Mouse (Mus musculus) C2C12 (cell line): ENCODE measurements around the gene Cacna2d4. TPM values are rescaled to one million over a fixed set of nuclear protein-coding genes. Genes with fewer than 3 reads are reported as not detected.

Experiments
- H3K27me3 ChIP-seq: one replicate; pipeline ENCODE4 v1.6.1; 2011; ENCODE audit not compliant: control insufficient read depth, insufficient read depth, insufficient read length
- H3K36me3 ChIP-seq: one replicate; pipeline ENCODE4 v1.6.1; 2011; ENCODE audit not compliant: control insufficient read depth, insufficient read depth
- H3K4me3 ChIP-seq: one replicate; pipeline ENCODE4 v1.5.1; 2011; ENCODE audit warnings: mild to moderate bottlenecking, control low read depth; ENCODE audit not compliant: poor library complexity, insufficient read depth, severe bottlenecking
- H3K79me2 ChIP-seq: one replicate; pipeline ENCODE4 v1.6.1; 2011; ENCODE audit not compliant: control insufficient read depth, insufficient read depth
- H3K79me3 ChIP-seq: one replicate; pipeline ENCODE4 v1.6.1; 2011; ENCODE audit warnings: low read depth, control low read depth
- H3ac ChIP-seq: one replicate; pipeline ENCODE3; 2011; ENCODE audit warnings: low read depth; ENCODE audit not compliant: control insufficient read depth, insufficient read length
- CEBPB ChIP-seq: IDR thresholded peaks from one replicate; pipeline ENCODE4 v1.6.1; 2011; ENCODE audit warnings: low read depth, mild to moderate bottlenecking, control low read depth, moderate library complexity
- CTCF ChIP-seq: IDR thresholded peaks from one replicate; pipeline ENCODE4 v1.5.1; 2011; ENCODE audit not compliant: control insufficient read depth, insufficient read depth, insufficient read length
- FOSL1 ChIP-seq: IDR thresholded peaks from one replicate; pipeline ENCODE4 v1.8.0; 2011; ENCODE audit warnings: mild to moderate bottlenecking, low read length; ENCODE audit not compliant: poor library complexity, insufficient read depth, severe bottlenecking
- MAX ChIP-seq: IDR thresholded peaks from one replicate; pipeline ENCODE4 v1.6.1; 2011; ENCODE audit warnings: mild to moderate bottlenecking, control low read depth
- MYOD1 ChIP-seq: IDR thresholded peaks from one replicate; pipeline ENCODE4 v1.6.1; 2011; ENCODE audit warnings: low read depth; ENCODE audit not compliant: control insufficient read depth, insufficient read length
- MYOG ChIP-seq: IDR thresholded peaks from one replicate; pipeline ENCODE4 v1.6.1; 2011; ENCODE audit not compliant: control insufficient read depth, insufficient read length; ENCODE audit errors: extremely low read depth
- USF1 ChIP-seq: IDR thresholded peaks from one replicate; pipeline ENCODE4 v1.6.1; 2011; ENCODE audit warnings: low read depth, mild to moderate bottlenecking, control low read depth, moderate library complexity
- polyA plus RNA-seq: library from polyadenylated mRNA; unstranded; fragments of >200 nt; fragmentation: generic; extraction: Trizol; gene quantifications from one replicate; pipeline ENCODE4 v1.2.1, GENCODE M21; 2012; ENCODE audit warnings: missing spikeins

The Cacna2d4 gene
- polyA plus RNA-seq, 1 experiment: not detected

DNA sequence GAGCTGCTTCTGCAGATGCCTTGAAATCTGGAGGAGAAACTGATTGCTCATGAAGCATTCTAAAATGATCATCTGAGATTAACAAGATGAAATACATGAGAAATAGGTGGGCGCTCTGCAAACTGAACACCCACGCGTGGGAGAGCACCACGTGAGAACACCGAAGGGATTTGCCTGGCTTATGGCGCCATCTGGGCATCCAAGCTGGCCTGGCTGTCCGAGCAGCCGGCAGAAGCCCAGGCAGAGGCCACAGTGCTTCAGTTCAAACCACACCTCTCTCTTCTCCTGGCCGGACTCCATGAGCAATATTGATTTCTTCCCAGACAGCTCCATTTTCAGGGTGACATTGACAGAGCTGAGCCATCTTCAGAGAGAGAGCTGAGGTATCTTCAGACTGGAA lies 44.4 kb downstream of the Cacna2d4 start:
- Histone ChIP-seq H3ac (no peak overlapping the region), H3K79me3 (no peaks in the 10 kb centered on the region), H3K79me2 (no peaks in the 10 kb centered on the region), H3K27me3 (peaks cover 31% of the 10 kb centered on the region), H3K4me3 (no peak overlapping the region), H3K36me3 (no peaks in the 10 kb centered on the region)
- TF ChIP-seq FOSL1 (no peak), MYOD1 (no peak)

DNA sequence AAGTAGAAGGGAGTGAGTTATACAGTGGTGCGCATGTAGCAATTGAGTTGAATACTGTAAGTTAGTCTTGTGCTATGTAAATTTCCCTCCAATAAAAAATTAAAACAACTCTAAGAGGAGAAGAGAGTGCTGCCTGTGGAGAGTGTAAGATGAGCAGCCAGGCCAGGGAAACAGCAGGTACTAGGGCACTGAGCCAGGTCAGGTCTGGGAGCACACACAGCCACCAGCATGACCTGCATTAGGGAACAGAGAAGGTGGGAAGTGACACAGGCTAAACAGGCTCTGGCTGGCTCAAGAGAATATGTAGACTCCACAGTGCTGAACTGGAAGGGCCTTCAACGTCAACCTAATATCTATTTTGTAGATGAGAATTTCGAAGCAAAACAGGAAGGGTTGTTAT lies 65.0 kb downstream of the Cacna2d4 start:
- Histone ChIP-seq H3K36me3 (no peaks in the 10 kb centered on the region), H3K79me2 (no peaks in the 10 kb centered on the region), H3K27me3 (peaks cover 51% of the 10 kb centered on the region), H3K4me3 (no peak overlapping the region), H3K79me3 (no peaks in the 10 kb centered on the region), H3ac (no peak overlapping the region)
- TF ChIP-seq MYOD1 (no peak), MYOG (no peak), CEBPB (no peak), USF1 (no peak), MAX (no peak), CTCF (no peak), FOSL1 (no peak)

DNA sequence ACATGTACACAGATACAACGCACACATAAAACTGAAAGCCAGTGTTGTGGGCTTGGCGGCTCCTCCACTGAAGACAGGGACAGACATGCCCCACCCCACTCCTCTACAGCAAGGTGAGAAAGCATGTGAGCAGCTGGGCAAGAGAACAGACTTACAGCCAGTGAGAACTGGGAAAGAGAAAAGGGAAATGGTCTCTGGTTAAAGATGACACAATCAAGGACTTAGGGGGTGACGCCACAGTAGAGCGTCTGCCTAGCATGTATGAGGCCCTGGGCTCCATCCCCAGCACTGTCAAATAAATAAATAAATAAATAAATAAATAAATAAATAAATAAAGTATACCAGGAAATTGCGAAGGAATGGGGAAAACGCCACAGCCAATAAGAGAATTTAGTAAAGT lies 67.0 kb downstream of the Cacna2d4 start:
- Histone ChIP-seq H3K79me3 (no peaks in the 10 kb centered on the region), H3K4me3 (no peak overlapping the region), H3K36me3 (no peaks in the 10 kb centered on the region), H3K79me2 (no peaks in the 10 kb centered on the region), H3K27me3 (peaks cover 57% of the 10 kb centered on the region), H3ac (no peak overlapping the region)
- TF ChIP-seq MAX: no peak
- no peak for TF ChIP-seq MYOG
- TF ChIP-seq USF1: no peak
- TF ChIP-seq MYOD1: no peak
- no peak for TF ChIP-seq CEBPB
- no peak for TF ChIP-seq FOSL1
- TF ChIP-seq CTCF: no peak

DNA sequence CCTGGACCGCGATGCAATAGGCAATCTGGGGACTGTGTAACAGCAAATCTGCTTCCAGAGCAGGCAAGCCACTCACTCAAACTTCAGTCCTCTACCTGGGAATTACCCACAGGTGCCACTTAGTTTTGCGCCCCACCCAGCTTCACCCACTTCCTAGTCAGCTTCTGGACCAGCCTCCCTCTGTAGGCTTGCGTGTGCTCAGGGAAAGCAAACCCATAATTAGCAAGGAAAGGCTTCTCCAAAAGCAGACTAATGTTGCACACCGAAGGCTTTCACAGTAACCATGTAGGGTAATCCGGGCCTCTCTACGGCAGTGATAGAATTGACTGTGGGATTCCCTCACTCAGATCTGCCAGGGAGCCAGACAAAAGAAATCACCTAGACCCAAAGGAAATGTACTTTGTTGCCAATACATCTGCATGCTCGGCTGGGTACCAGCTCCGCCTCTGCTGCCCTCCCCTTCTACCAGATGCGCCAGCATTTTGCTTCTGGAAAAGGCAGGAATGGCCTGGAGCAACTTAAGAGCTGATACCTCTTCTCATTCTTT lies 71.6 kb downstream of the Cacna2d4 start:
- no peaks in the 10 kb centered on the region for H3K36me3 ChIP-seq
- no peaks in the 10 kb centered on the region for H3K79me2 ChIP-seq
- H3K79me3 ChIP-seq: no peaks in the 10 kb centered on the region
- H3ac ChIP-seq: no peak overlapping the region
- no peak overlapping the region for H3K4me3 ChIP-seq
- TF ChIP-seq MYOD1: no peak
- no peak for TF ChIP-seq USF1
- no peak for TF ChIP-seq MAX
- no peak for TF ChIP-seq CTCF
- no peak for TF ChIP-seq MYOG
- TF ChIP-seq FOSL1: no peak
- no peak for TF ChIP-seq CEBPB
- H3K27me3 ChIP-seq: peaks cover 84% of the 10 kb centered on the region

DNA sequence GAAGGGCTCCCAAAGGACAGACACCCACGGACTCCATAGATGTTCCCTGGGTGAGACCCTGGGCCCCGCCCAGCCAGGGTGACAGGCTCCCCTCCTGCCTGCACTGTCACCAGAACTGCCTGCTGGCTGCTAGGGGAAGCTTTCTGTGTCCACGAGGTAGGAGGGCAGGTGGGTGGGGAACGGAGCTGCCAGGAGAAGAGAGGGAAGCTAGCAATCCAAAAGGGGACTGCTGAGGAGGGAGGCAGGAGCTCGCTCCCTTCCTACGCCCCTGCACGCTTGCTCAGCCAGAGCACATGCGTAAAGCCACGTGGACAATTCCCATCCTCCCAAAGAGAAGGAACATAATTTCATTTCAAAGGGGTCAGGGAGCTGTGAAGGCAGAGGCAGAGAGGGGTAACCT lies 73.8 kb downstream of the Cacna2d4 start:
- Histone ChIP-seq H3K36me3 (no peaks in the 10 kb centered on the region), H3K79me3 (no peaks in the 10 kb centered on the region), H3K4me3 (no peak overlapping the region), H3K79me2 (no peaks in the 10 kb centered on the region), H3ac (no peak overlapping the region), H3K27me3 (peaks cover 83% of the 10 kb centered on the region)
- no peak for TF ChIP-seq FOSL1
- no peak for TF ChIP-seq MYOD1
- no peak for TF ChIP-seq MYOG
- no peak for TF ChIP-seq USF1

DNA sequence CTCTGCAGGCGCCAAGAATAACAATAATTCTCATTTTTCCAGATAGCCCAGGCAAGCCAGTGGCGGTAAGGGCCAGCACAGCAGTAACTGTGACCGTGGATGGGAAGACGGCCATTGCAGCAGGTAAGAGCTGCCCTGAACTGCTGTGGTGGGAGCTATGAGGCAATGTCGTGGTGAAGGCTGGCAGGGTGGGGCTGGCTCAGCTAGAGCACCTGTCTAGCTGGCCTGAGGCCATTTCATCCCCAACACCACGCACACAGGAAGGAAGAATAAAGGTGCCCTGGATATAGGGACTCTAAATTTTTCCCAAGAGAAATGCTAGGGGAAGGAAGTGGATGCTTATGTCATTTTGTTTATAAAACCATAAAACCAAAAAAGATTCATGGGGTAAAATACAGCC lies 76.1 kb downstream of the Cacna2d4 start:
- H3K79me3 ChIP-seq: no peaks in the 10 kb centered on the region
- H3ac ChIP-seq: no peak overlapping the region
- TF ChIP-seq MYOD1 (no peak), CTCF (no peak), CEBPB (no peak), USF1 (no peak), MYOG (no peak), FOSL1 (no peak), MAX (no peak)
- H3K79me2 ChIP-seq: no peaks in the 10 kb centered on the region
- H3K36me3 ChIP-seq: no peaks in the 10 kb centered on the region
- no peak overlapping the region for H3K4me3 ChIP-seq
- H3K27me3 ChIP-seq: peaks cover 87% of the 10 kb centered on the region
